Mouse (Mus musculus) limb, embryonic 14.5 days (tissue): ENCODE data around the gene Dennd4b. TPM values are rescaled to one million over a fixed set of nuclear protein-coding genes. Genes with fewer than 3 reads are reported as not detected.

Source experiments
- ATAC-seq: fragments of 200-750 bp; cut with Nextera tagmentation; 2 replicates; pipeline ENCODE4 v1.8.0; 2017; ENCODE audit warnings: low read depth, moderate number of reproducible peaks, moderate TSS enrichment; ENCODE audit not compliant: low FRiP score
- DNase-seq: peaks from one replicate; pipeline ENCODE4 v3.0.0-alpha.2; 2015; ENCODE audit warnings: low spot score
- H3K27ac ChIP-seq: fragments of 300-500 bp; sonication (generic); replicated peaks from 2 replicates; pipeline ENCODE4 v1.5.1; 2014; ENCODE audit warnings: low read depth, mild to moderate bottlenecking, low read length, moderate library complexity, mixed read lengths
- H3K27me3 ChIP-seq: fragments of 300-500 bp; sonication (generic); 2 replicates; pipeline ENCODE4 v1.6.1; 2014; ENCODE audit warnings: low read length, mixed read lengths; ENCODE audit not compliant: control insufficient read depth, insufficient read depth
- H3K36me3 ChIP-seq: fragments of 300-500 bp; sonication (generic); 2 replicates; pipeline ENCODE4 v1.6.1; 2014; ENCODE audit warnings: mild to moderate bottlenecking, low read length, moderate library complexity, mixed read lengths; ENCODE audit not compliant: control insufficient read depth, insufficient read depth
- H3K4me1 ChIP-seq: fragments of 300-500 bp; sonication (generic); 2 replicates; pipeline ENCODE4 v1.6.1; 2014; ENCODE audit warnings: antibody characterized with exemption, low read length, mixed read lengths; ENCODE audit not compliant: control insufficient read depth, insufficient read depth
- H3K4me2 ChIP-seq: fragments of 300-500 bp; sonication (generic); replicated peaks from 2 replicates; pipeline ENCODE4 v1.6.1; 2014; ENCODE audit warnings: low read depth, mild to moderate bottlenecking, low read length, moderate library complexity; ENCODE audit not compliant: severe bottlenecking
- H3K4me3 ChIP-seq: fragments of 300-500 bp; sonication (generic); replicated peaks from 2 replicates; pipeline ENCODE4 v1.5.1; 2014; ENCODE audit warnings: low read length
- H3K9ac ChIP-seq: fragments of 300-500 bp; sonication (generic); 2 replicates; pipeline ENCODE4 v1.6.1; 2014; ENCODE audit warnings: mild to moderate bottlenecking, low read depth, low read length, moderate library complexity; ENCODE audit not compliant: severe bottlenecking
- H3K9me3 ChIP-seq: fragments of 300-500 bp; sonication (generic); 2 replicates; pipeline ENCODE4 v1.6.1; 2016; ENCODE audit warnings: low read length; ENCODE audit not compliant: control insufficient read depth
- POLR2A ChIP-seq: fragments of 200-500 bp; IDR thresholded peaks from 2 replicates; pipeline ENCODE4 v1.8.0; 2012; ENCODE audit warnings: inconsistent platforms, mild to moderate bottlenecking, moderate library complexity, borderline replicate concordance; ENCODE audit not compliant: insufficient read depth, insufficient read length; ENCODE audit errors: extremely low read depth
- WGBS: fragments of 180-500 bp; shearing (Covaris S2); extraction: QIAGEN DNeasy Blood & Tissue Kit; methylation state at CpG from one replicate; pipeline ENCODE4 v1.1.7; 2014; 5-methylcytosine and 5-hydroxymethylcytosine counted together
- polyA plus RNA-seq, 2 experiments: library from polyadenylated mRNA; depleted of rRNA in 1 of 2; stranded (reverse) in 1 of 2; unstranded in 1 of 2; fragments of >200 nt; fragmentation: Nextera tagmentation in 1 of 2; extraction: Ambion mirVana in 1 of 2; gene quantifications; 2 replicates each; pipeline versions ENCODE4 v1.2.1 to v1.2.3; 2012 to 2014

Gene Dennd4b
- polyA plus RNA-seq, 2 experiments = 3.6 to 21.3 TPM

GRCm38 (mm10) chr3:90276858-90277257 is 11.9 kb downstream of the Dennd4b start:
- H3K27me3 ChIP-seq = no peaks in the 10 kb centered on the region
- DNase-seq = no peak
- WGBS = 41% methylated on average over 16 of the region's 16 CpGs
- no peak overlapping the region for H3K4me2 ChIP-seq
- no peak for TF ChIP-seq POLR2A
- peaks cover 73% of the 10 kb centered on the region for H3K36me3 ChIP-seq
- H3K4me3 ChIP-seq = no peak overlapping the region
- no peak for ATAC-seq
- H3K9ac ChIP-seq = no peak overlapping the region
- no peak overlapping the region for H3K27ac ChIP-seq
- H3K9me3 ChIP-seq = no peaks in the 10 kb centered on the region
- no peaks in the 10 kb centered on the region for H3K4me1 ChIP-seq

GRCm38 (mm10) chr3:90277793-90278192 is 12.8 kb downstream of the Dennd4b start:
- H3K27me3 ChIP-seq = no peaks in the 10 kb centered on the region
- no peaks in the 10 kb centered on the region for H3K4me1 ChIP-seq
- no peak overlapping the region for H3K4me3 ChIP-seq
- DNase-seq = no peak
- no peak overlapping the region for H3K9ac ChIP-seq
- H3K9me3 ChIP-seq = no peaks in the 10 kb centered on the region
- no peak for ATAC-seq
- no peak for TF ChIP-seq POLR2A
- H3K27ac ChIP-seq = no peak overlapping the region
- no peak overlapping the region for H3K4me2 ChIP-seq
- 93% methylated on average over 9 of the region's 9 CpGs for WGBS
- peaks cover 63% of the 10 kb centered on the region for H3K36me3 ChIP-seq

- ATAC-seq = no peak
- Histone ChIP-seq H3K27ac (no peak overlapping the region), H3K36me3 (peaks cover 60% of the 10 kb centered on the region), H3K4me1 (no peaks in the 10 kb centered on the region), H3K9me3 (no peaks in the 10 kb centered on the region), H3K4me3 (no peak overlapping the region), H3K9ac (no peak overlapping the region), H3K27me3 (no peaks in the 10 kb centered on the region), H3K4me2 (no peak overlapping the region)
- no peak for DNase-seq
- 96% methylated on average over 10 of the region's 10 CpGs for WGBS
- no peak for TF ChIP-seq POLR2A
These were observed 13.2 kb downstream of the Dennd4b start for GRCm38 (mm10) chr3:90278211-90278610.

- Histone ChIP-seq H3K4me2 (no peak overlapping the region), H3K27me3 (no peaks in the 10 kb centered on the region), H3K9me3 (no peaks in the 10 kb centered on the region), H3K27ac (no peak overlapping the region), H3K36me3 (peaks cover 50% of the 10 kb centered on the region), H3K4me1 (no peaks in the 10 kb centered on the region), H3K4me3 (no peak overlapping the region), H3K9ac (no peak overlapping the region)
- no peak for TF ChIP-seq POLR2A
- DNase-seq (no peak), ATAC-seq (no peak)
- WGBS = 92% methylated on average over 9 of the region's 9 CpGs
These were observed 14.2 kb downstream of the Dennd4b start for GRCm38 (mm10) chr3:90279216-90279615.

GRCm38 (mm10) chr3:90279743-90280142 is 14.8 kb downstream of the Dennd4b start:
- Histone ChIP-seq H3K27ac (no peak overlapping the region), H3K9ac (no peak overlapping the region), H3K9me3 (no peaks in the 10 kb centered on the region), H3K36me3 (peaks cover 50% of the 10 kb centered on the region), H3K4me1 (no peaks in the 10 kb centered on the region), H3K4me2 (no peak overlapping the region), H3K4me3 (no peak overlapping the region), H3K27me3 (no peaks in the 10 kb centered on the region)
- 92% methylated on average over 7 of the region's 7 CpGs for WGBS
- no peak for DNase-seq
- no peak for ATAC-seq
- TF ChIP-seq POLR2A = no peak

- ATAC-seq = no peak
- Histone ChIP-seq H3K9ac (no peak overlapping the region), H3K9me3 (no peaks in the 10 kb centered on the region), H3K27me3 (no peaks in the 10 kb centered on the region), H3K4me1 (no peaks in the 10 kb centered on the region), H3K4me2 (no peak overlapping the region), H3K4me3 (no peak overlapping the region), H3K36me3 (peaks cover 43% of the 10 kb centered on the region), H3K27ac (no peak overlapping the region)
- DNase-seq = no peak
- WGBS = 91% methylated on average over 9 of the region's 9 CpGs
- TF ChIP-seq POLR2A = no peak
These were observed 15.7 kb downstream of the Dennd4b start for GRCm38 (mm10) chr3:90280708-90281107.
